Comparison of ENCODE assay signal across 18 mouse cellular contexts in the genomic region with DNA sequence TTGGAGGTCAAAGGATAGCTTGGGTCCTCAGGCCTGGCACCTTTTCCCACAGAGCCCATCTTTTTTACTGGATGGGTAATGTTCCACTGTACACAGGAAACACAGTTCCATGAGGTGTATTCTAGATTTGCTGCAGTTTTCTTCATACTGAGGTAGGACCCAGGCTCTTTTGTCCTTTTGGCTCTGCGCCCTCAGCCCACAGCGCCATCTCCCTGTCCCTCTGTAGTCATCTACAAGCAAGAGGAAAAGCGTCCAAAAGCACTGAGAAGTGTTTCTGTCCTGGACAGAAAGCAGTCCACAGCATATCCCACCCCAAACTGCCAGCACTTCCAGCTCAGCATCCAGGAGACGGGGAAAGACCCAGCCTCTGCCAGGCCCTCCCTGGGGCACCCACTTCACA.
A peak's percentile ranks its signal among the peaks of the same experiment; 100 is the strongest.
DNase-seq lines count a peak whose midpoint lies in the region; ATAC-seq and TF ChIP-seq lines count a peak whose summit lies in the region.
"Had no signal": no experiment of that assay in that cellular context is flagged by ENCODE, and none has a peak within 500 bp of the region (broad histone marks: within the 10 kb centered on the region; RNA-seq: fewer than 3 reads in every experiment).

No protein-coding gene starts in this region.

- H3K36me3 ChIP-seq in myocyte (ENCODE audit: control insufficient read depth, insufficient read depth): no peaks in the 10 kb centered on the region
- no peaks in the 10 kb centered on the region for H3K36me3 ChIP-seq in kidney, embryonic 14.5 days (ENCODE audit: control insufficient read depth, insufficient read depth, low read length)
- H3K36me3 ChIP-seq: embryonic facial prominence, embryonic 13.5 days; G1E; kidney, embryonic 15.5 days had no signal

- TF ChIP-seq POLR2A in myocyte (IDR thresholded peaks at IDR 0.05; ENCODE audit: insufficient read length, low read depth): no peak

- H3K9ac ChIP-seq in kidney, embryonic 14.5 days (ENCODE audit: low read depth, low read length): no peak overlapping the region
- H3K9ac ChIP-seq: embryonic facial prominence, embryonic 13.5 days; hindbrain, embryonic 14.5 days; kidney, embryonic 15.5 days had no signal

- no peaks in the 10 kb centered on the region for H3K4me1 ChIP-seq in kidney, embryonic 14.5 days (ENCODE audit: control insufficient read depth, insufficient read depth, low read length)
- H3K4me1 ChIP-seq: embryonic facial prominence, embryonic 13.5 days; kidney, embryonic 15.5 days had no signal

- peak overlapping the region; percentile 24 for H3K4me3 ChIP-seq in myocyte
- H3K4me3 ChIP-seq in kidney, embryonic 14.5 days (ENCODE audit: low read length): no peak overlapping the region
- H3K4me3 ChIP-seq: embryonic facial prominence, embryonic 13.5 days; kidney, embryonic 15.5 days; megakaryocyte, embryonic 14.5 days had no signal

- H3K79me2 ChIP-seq in myocyte (ENCODE audit: control insufficient read depth, insufficient read depth): no peaks in the 10 kb centered on the region

- H3K27me3 ChIP-seq in myocyte (ENCODE audit: control insufficient read depth, insufficient read depth, insufficient read length): no peaks in the 10 kb centered on the region
- no peaks in the 10 kb centered on the region for H3K27me3 ChIP-seq in kidney, embryonic 14.5 days (ENCODE audit: control insufficient read depth, insufficient read depth, low read length)
- H3K27me3 ChIP-seq: embryonic facial prominence, embryonic 13.5 days; kidney, embryonic 15.5 days had no signal

- WGBS in kidney, embryonic 14.5 days: 89% methylated on average over 4 of the region's 4 CpGs

- intact Hi-C loops in left cerebral cortex, postnatal 4 days (cut with DNase I): no loop called here
- intact Hi-C loops in left cerebral cortex, postnatal 25 days (cut with DNase I): no loop called here

- DNase-seq in left cerebral cortex, postnatal 4 days: peak; percentile 45
- DNase-seq in left cerebral cortex, postnatal 25 days (ENCODE audit: low spot score in 2 of 2): no peak
- peak; percentile 21 for DNase-seq in MN1 (ENCODE audit: low spot score)
- DNase-seq in cerebellum, adult 8-10 months: peak; percentile 61
- no peak for DNase-seq in urinary bladder, postnatal 25 days (ENCODE audit: low spot score)
- DNase-seq: lung, postnatal 14 days had no signal

- ATAC-seq in kidney, embryonic 14.5 days (ENCODE audit: low FRiP score, low TSS enrichment): no peak
- ATAC-seq: forebrain, embryonic 16.5 days; intestine, embryonic 16.5 days had no signal

- no peaks in the 10 kb centered on the region for H3K9me3 ChIP-seq in kidney, embryonic 14.5 days (ENCODE audit: control insufficient read depth, low read length)
- H3K9me3 ChIP-seq: embryonic facial prominence, embryonic 13.5 days; G1E; kidney, embryonic 15.5 days; megakaryocyte, embryonic 14.5 days had no signal

- no peak overlapping the region for H3ac ChIP-seq in myocyte (ENCODE audit: control insufficient read depth, insufficient read length)

- no peak overlapping the region for H3K27ac ChIP-seq in kidney, embryonic 14.5 days (ENCODE audit: low read depth, low read length)
- H3K27ac ChIP-seq: embryonic facial prominence, embryonic 13.5 days; hindbrain, embryonic 14.5 days; kidney, embryonic 15.5 days; stomach, postnatal 0 days had no signal

- peak overlapping the region; percentile 98 for H3K4me2 ChIP-seq in myocyte (ENCODE audit: low read depth)
- no peak overlapping the region for H3K4me2 ChIP-seq in kidney, embryonic 14.5 days (replicated peaks; ENCODE audit: low read depth, low read length)
- H3K4me2 ChIP-seq: embryonic facial prominence, embryonic 13.5 days; heart, embryonic 11.5 days; hindbrain, embryonic 14.5 days; kidney, embryonic 15.5 days; liver, embryonic 11.5 days had no signal

TF ChIP-seq in myocyte, 11 proteins besides CTCF, POLR2A, EP300 and RAD21:
- TF ChIP-seq MYOG (IDR thresholded peaks at IDR 0.05; ENCODE audit: control insufficient read depth in 1 of 3, insufficient read depth in 1 of 3, insufficient read length in 2 of 3, low read depth in 2 of 3): no peak
- no peak for TF ChIP-seq TCF3 (IDR thresholded peaks at IDR 0.05; ENCODE audit: insufficient read length, low read depth)

Comparison
In these comparisons a context has a peak if more than half of its experiments do, and no peak if none do; other contexts are left out.
1. DNase-seq: peak in left cerebral cortex, postnatal 4 days (single experiment), MN1 (single experiment) and cerebellum, adult 8-10 months (single experiment); none in left cerebral cortex, postnatal 25 days (0 of 2) and urinary bladder, postnatal 25 days (single experiment).